Mouse (Mus musculus) liver, adult 2 months (tissue): ENCODE results near the gene Dnttip2. TPM values are rescaled to one million over a fixed set of nuclear protein-coding genes. Genes with fewer than 3 reads are reported as not detected.
"Not testable (repeated sequence)": the region's sequence is repeated elsewhere in the genome, so short reads cannot be mapped to it uniquely, and the experiment has no call there.

Experiments
- DNase-seq: peaks from one replicate; pipeline ENCODE4 v3.0.0-alpha.2; 2011; ENCODE audit warnings: low read depth, low spot score; ENCODE audit errors: extremely low read depth
- H3K27ac ChIP-seq: fragments of 200-500 bp; replicated peaks from 2 replicates; pipeline ENCODE4 v1.5.1; 2012; ENCODE audit warnings: low read depth, mild to moderate bottlenecking, control low read depth, inconsistent platforms, low read length; ENCODE audit not compliant: insufficient read depth
- H3K27me3 ChIP-seq: fragments of 200-500 bp; 2 replicates; pipeline ENCODE4 v1.6.1; 2012; ENCODE audit warnings: mild to moderate bottlenecking, moderate library complexity, low read length, inconsistent platforms; ENCODE audit not compliant: control insufficient read depth, insufficient read depth
- H3K36me3 ChIP-seq: fragments of 200-500 bp; 2 replicates; pipeline ENCODE4 v1.6.1; 2012; ENCODE audit warnings: low read length, inconsistent platforms; ENCODE audit not compliant: control insufficient read depth, insufficient read depth
- H3K4me1 ChIP-seq: fragments of 200-500 bp; 2 replicates; pipeline ENCODE4 v1.6.1; 2011; ENCODE audit warnings: low read length; ENCODE audit not compliant: control insufficient read depth, insufficient read depth
- H3K4me3 ChIP-seq: fragments of 200-500 bp; 2 replicates; pipeline ENCODE4 v1.5.1; 2011; ENCODE audit warnings: low read depth, mild to moderate bottlenecking, control low read depth, low read length, moderate library complexity; ENCODE audit not compliant: insufficient read depth
- H3K79me2 ChIP-seq: fragments of 200-500 bp; 2 replicates; pipeline ENCODE4 v1.6.1; 2012; ENCODE audit warnings: inconsistent platforms, mild to moderate bottlenecking, low read length, moderate library complexity; ENCODE audit not compliant: control insufficient read depth, insufficient read depth
- H3K9ac ChIP-seq: fragments of 200-500 bp; 2 replicates; pipeline ENCODE4 v1.6.1; 2012; ENCODE audit warnings: low read depth, mild to moderate bottlenecking, control low read depth, inconsistent platforms, low read length
- CTCF ChIP-seq: fragments of 200-500 bp; IDR thresholded peaks from 2 replicates; pipeline ENCODE4 v1.5.1; 2011; ENCODE audit warnings: low read depth, low read length, control low read depth
- POLR2A ChIP-seq: fragments of 200-500 bp; IDR thresholded peaks from 2 replicates; pipeline ENCODE4 v1.6.1; 2011; ENCODE audit warnings: low read length, control low read depth; ENCODE audit not compliant: insufficient read depth; ENCODE audit errors: extremely low read depth
- WGBS: fragments of 180-500 bp; shearing (Covaris S2); methylation state at CpG from one replicate; pipeline ENCODE4 v1.1.7; 2018; 5-methylcytosine and 5-hydroxymethylcytosine counted together
- polyA plus RNA-seq: library from polyadenylated mRNA; depleted of rRNA; stranded (reverse); fragments of >200 nt; gene quantifications from 2 replicates; pipeline ENCODE4 v1.2.3, GENCODE M21; 2012; rRNA removed
- total RNA-seq: library from RNA; depleted of rRNA; stranded (reverse); fragments of >200 nt; gene quantifications from 2 replicates; pipeline ENCODE4 v1.2.3, GENCODE M21; 2014; rRNA removed

The Dnttip2 gene
- total RNA-seq (14.5 and 17.7 TPM in 2 replicates), polyA plus RNA-seq (3.6 and 4.0 TPM in 2 replicates)

DNA sequence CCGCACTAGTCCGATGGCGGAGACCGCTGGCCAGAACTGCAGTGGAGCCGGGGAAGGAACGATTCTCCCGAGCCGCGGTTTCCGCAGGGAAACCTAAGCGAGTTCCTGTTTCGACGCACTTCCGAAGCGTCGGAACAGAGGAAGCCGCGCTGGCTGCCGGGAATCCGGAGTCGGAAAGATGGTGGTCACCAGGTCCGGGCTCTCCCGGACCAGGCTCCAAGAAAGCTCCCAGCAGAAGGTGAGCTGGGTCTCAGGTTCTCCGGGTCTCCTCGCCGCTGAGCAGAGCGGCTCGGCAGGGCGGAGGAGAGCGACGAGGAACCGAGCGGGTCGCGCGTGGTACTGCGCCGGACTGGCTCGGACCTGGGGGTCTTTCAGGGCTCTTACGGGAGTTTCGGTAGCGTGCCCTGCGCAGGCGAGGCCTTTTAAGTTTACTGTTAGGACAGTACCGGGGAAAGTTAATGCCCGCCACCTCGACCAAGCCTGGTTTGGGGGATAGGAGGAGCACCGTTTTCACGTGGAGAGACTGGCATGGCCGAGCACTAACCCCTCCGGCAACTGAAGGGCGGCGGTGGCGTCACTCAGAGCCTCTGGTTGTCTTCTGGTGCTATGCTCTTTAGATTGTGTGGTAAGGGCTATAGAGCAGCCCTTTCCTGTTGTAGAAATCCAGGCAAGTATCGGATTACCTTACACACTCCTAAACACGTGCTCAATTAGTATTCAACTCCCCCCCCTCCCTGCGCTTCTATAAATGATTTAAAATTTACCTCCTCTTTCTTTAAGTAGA, at the start of gene Dnttip2:
Gene Dnttip2, plus strand, starts transcription at position 148 of the 784 bp plus-strand sequence.
- H3K27ac ChIP-seq: peak within 1 kb of the TSS; percentile 66
- WGBS: 1% methylated on average over 57 of the region's 57 CpGs
- H3K4me3 ChIP-seq: peak within 1 kb of the TSS; percentile 96
- TF ChIP-seq CTCF: no peak
- peak; percentile 65 for TF ChIP-seq POLR2A
- H3K27me3 ChIP-seq: no peaks in the 10 kb centered on the region
- peaks cover 11% of the 10 kb centered on the region for H3K4me1 ChIP-seq
- peaks cover 27% of the 10 kb centered on the region for H3K36me3 ChIP-seq
- DNase-seq: peak; percentile 84
- H3K9ac ChIP-seq: peak within 1 kb of the TSS; percentile 93
- peaks cover 11% of the 10 kb centered on the region; the same call in 1 of the 2 replicates for H3K79me2 ChIP-seq

GRCm38 (mm10) chr3:122226972-122227371, 47.2 kb upstream of the Dnttip2 start:
- H3K9ac ChIP-seq, H3K36me3 ChIP-seq, H3K4me3 ChIP-seq, H3K27ac ChIP-seq, H3K27me3 ChIP-seq, H3K79me2 ChIP-seq, H3K4me1 ChIP-seq, DNase-seq: not testable (repeated sequence)
- 84% methylated on average over 6 of the region's 6 CpGs for WGBS

- H3K27ac ChIP-seq: no peak overlapping the region
- no peak overlapping the region for H3K9ac ChIP-seq
- H3K36me3 ChIP-seq: no peaks in the 10 kb centered on the region
- no peaks in the 10 kb centered on the region for H3K27me3 ChIP-seq
- no peak for TF ChIP-seq POLR2A
- TF ChIP-seq CTCF: no peak
- peak; percentile 94 for DNase-seq
- no peak overlapping the region for H3K4me3 ChIP-seq
- no peaks in the 10 kb centered on the region for H3K79me2 ChIP-seq
- WGBS: 2% methylated on average over 1 of the region's 1 CpGs
- peaks cover 2% of the 10 kb centered on the region; the same call in 1 of the 2 replicates for H3K4me1 ChIP-seq
These were observed 38.4 kb upstream of the Dnttip2 start for GRCm38 (mm10) chr3:122235772-122236171.

DNA sequence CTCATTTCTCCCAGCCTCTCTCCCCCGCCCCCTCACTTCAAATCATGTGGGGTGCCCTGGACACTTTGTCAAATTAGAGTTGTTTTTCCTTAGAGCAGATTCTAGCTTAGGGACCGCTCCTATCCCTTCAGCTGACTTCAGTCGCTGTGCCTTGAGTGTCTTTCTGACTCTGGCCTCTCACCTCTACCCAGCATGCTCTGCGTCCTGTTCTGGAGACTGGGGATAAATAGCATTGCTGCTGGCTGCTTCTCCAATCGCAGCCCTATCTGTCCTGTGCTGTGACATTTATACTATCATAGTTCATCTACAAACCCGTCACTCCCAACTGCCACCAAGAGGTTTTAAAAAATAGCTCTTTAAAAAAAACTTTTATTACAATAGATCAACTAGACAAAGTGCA, 31.3 kb upstream of the Dnttip2 start:
- peaks cover 4% of the 10 kb centered on the region; the same call in 1 of the 2 replicates for H3K79me2 ChIP-seq
- H3K27me3 ChIP-seq: no peaks in the 10 kb centered on the region
- H3K27ac ChIP-seq: no peak overlapping the region
- H3K9ac ChIP-seq: no peak overlapping the region
- 0 out of 2 replicates have a peak, but pooled peaks cover 1% of the 10 kb centered on the region for H3K4me1 ChIP-seq
- TF ChIP-seq CTCF (no peak), POLR2A (no peak)
- no peaks in the 10 kb centered on the region for H3K36me3 ChIP-seq
- WGBS: 82% methylated on average over 6 of the region's 6 CpGs
- DNase-seq: no peak
- no peak overlapping the region for H3K4me3 ChIP-seq

GRCm38 (mm10) chr3:122243416-122244167, 30.6 kb upstream of the Dnttip2 start:
- Histone ChIP-seq H3K27me3 (no peaks in the 10 kb centered on the region), H3K4me1 (0 out of 2 replicates have a peak, but pooled peaks cover 2% of the 10 kb centered on the region), H3K79me2 (peaks cover 4% of the 10 kb centered on the region; the same call in 1 of the 2 replicates), H3K27ac (no peak overlapping the region), H3K36me3 (no peaks in the 10 kb centered on the region), H3K4me3 (no peak overlapping the region), H3K9ac (no peak overlapping the region)
- TF ChIP-seq POLR2A (no peak), CTCF (no peak)
- WGBS: 77% methylated on average over 14 of the region's 14 CpGs
- DNase-seq: no peak

DNA sequence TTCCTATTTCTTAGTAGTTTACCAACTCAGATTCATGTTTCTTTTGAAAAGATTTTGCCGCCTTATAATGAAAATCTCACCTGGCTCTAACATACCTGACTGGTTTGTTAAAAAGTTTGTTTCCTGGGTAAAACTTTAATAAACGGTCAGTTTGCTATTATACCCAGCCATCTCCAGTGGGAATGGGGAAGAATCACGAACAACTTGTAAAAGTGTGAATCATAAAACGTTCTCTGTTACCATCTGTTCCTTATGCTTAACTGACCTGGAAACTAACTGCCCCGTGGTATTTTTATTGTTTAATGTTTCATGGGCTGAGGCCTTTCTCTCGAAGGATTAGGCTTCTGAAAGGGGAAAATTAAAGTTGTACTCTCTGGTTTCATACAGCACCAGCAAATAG, 29.4 kb upstream of the Dnttip2 start:
- WGBS: 56% methylated on average over 6 of the region's 6 CpGs
- H3K4me3 ChIP-seq: no peak overlapping the region
- peaks cover 10% of the 10 kb centered on the region; the same call in 1 of the 2 replicates for H3K79me2 ChIP-seq

More for the DNA sequence above, 29.4 kb upstream of the Dnttip2 start:
- DNase-seq: no peak
- peaks cover 6% of the 10 kb centered on the region for H3K4me1 ChIP-seq
- H3K36me3 ChIP-seq: no peaks in the 10 kb centered on the region
- no peaks in the 10 kb centered on the region for H3K27me3 ChIP-seq
- no peak overlapping the region for H3K9ac ChIP-seq
- no peak for TF ChIP-seq POLR2A
- no peak for TF ChIP-seq CTCF
- no peak overlapping the region for H3K27ac ChIP-seq
